Mouse (Mus musculus): Measurements from ENCODE around the gene Myo9b.

DNA sequence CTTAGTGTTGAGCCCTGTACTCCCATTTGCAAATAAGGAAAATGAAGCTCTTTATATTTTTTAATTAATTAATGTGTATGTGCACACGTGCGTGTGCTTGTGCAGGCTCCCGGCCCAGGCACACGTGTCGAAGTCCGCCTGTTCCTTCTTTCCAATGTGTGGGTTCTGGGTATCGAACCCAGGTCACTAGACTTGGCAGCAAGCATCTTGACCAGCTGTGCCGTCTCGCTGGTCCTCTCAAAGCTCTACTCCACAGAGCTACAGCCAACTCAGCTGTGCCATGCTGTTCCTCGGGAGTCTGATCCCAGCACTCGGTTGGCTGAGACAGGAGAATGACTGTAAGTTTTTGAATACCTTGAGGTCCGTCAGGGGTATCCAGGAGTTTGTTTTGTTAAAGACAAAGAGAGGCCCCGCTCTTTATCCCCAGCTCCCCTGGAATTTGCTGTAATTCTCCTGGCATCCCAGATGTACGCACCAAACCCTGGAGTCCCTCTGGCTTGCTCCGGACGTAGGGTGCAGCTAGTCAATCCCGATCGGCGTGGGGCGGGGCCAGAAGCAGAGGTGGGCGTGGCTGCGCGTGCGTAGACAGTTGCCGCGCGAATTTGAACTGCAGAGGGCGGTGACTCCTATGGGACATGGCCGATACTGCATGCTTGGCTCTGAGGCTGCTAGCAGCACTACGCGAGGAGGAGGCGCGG lies 133.0 kb downstream of the Myo9b start, which contains the start of gene Ankle1:
- TF ChIP-seq MAFK (IDR thresholded peaks at IDR 0.05; ENCODE audit: insufficient read depth, low read depth, low read length) (no peak), HCFC1 (IDR thresholded peaks at IDR 0.05; ENCODE audit: borderline replicate concordance, insufficient read depth, low read length) (peak; percentile 58; the same call in 1 of the 2 replicates), ZNF384 (IDR thresholded peaks at IDR 0.05; ENCODE audit: low read depth, low read length) (no peak), ZC3H11A (IDR thresholded peaks at IDR 0.05; ENCODE audit: borderline replicate concordance, low read depth, low read length) (no peak), CHD2 (IDR thresholded peaks at IDR 0.05; ENCODE audit: low read depth, low read length) (no peak)
